Mouse (Mus musculus) small intestine, adult 2 months (tissue): ENCODE measurements around the gene Dera.

Source experiments
- CTCF ChIP-seq: fragments of 200-500 bp; IDR thresholded peaks from 2 replicates; pipeline ENCODE4 v1.5.1; 2012; ENCODE audit warnings: low read depth, mild to moderate bottlenecking, control low read depth, inconsistent platforms, low read length, moderate library complexity, mixed read lengths; ENCODE audit not compliant: insufficient replicate concordance, insufficient read length; ENCODE audit errors: extremely low read depth
- POLR2A ChIP-seq: fragments of 200-500 bp; IDR thresholded peaks from 2 replicates; pipeline ENCODE4 v1.6.1; 2012; ENCODE audit warnings: low read depth, mild to moderate bottlenecking, control low read depth, inconsistent platforms, low read length, moderate library complexity

- TF ChIP-seq CTCF (no peak), POLR2A (no peak)
Observed at GRCm38 (mm10) chr6:137869903-137870580, 115.7 kb downstream of the Dera start.
